Mouse (Mus musculus): Measurements from ENCODE around the gene Fkbpl.

The Fkbpl gene

DNA sequence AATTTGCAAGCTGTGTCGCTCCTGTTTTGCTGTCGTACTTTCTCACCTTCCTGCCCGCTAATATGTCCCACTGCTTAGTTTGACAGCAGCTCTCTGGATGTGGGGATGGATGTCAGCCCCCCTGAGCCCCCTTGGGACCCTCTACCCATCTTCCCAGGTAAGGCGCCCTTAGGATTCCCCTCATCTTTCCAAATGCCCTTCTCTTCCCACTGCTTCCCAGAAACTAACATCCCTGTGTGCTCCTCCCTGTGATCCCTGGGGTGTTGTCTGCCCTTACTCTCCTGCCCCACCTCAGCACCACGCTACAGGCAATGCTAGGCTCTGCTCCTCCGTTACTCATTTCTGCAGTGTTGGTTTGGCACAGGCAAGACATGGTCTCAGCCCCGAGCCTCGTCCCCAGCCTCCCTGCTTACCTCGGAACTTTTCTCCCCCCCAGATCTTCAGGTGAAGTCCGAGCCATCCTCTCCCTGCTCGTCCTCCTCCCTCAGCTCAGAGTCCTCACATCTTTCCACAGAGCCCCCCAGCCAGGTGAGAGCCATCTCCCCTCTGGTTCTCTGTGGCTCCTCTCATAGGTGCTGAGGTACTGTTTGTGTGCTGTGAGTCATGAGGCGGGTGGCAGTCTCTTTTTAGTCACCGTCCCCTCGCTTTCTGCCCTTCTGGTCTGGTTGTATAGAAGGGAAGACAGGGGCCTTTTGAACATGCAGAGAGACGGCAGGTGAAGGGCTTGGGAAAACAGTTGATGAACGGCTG lies 3.8 kb downstream of the Fkbpl start:
- DNase-seq (ENCODE audit: low spot score in 2 of 2): no peak

DNA sequence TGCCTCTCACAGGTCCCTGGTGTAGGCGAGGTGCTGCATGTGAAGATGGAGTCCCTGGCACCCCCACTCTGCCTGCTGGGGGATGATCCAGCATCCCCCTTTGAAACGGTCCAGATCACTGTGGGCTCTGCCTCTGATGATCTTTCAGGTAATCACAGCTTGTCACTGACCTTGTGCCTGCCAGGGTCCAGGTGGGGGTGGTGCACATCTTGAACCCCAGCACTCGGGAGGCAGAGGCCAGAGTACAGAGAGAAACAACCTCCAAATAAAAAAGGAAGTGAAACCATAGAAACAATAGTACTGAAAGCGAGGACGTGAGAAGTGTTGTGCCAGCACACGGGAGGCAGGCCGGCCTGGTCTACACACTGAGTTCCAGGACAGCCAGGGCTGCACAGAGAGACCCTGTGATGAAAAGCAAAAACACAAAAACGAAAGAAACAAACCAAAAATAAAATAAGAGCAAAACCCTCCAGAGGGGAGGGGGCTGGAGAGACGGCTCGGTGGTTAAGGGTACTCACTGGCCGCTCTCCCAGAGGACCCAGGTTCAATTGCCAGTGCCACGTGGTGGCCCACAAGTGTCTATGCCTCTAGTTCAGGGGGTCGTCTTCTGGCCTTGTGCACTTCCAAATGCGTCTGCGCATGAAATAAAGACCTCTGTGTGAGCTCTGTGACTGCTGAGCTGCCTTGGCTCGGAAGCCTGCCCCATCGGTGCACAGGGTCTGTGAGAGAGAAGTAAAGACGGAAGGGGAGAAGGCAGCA lies 4.7 kb downstream of the Fkbpl start:
- DNase-seq (ENCODE audit: low spot score in 2 of 2): no peak

DNA sequence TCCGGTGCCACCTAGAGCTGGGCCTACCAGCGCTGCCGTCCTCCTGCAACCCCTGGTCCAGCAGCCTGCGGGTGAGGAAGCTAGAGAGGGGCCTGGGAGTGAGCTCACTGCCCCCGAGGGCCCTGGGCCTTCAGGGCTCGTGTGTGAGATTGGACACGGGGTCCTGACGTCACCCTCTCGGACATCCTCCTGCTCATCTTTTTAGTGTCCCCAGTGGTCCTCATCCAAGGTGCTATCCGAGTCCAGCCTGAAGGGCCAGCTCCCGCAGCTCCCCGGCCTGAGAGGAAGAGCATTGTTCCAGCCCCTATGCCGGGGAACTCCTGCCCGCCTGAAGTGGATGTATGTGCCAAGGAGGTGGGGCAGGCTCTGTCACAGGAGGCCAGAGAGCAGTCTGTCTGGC lies 6.2 kb downstream of the Fkbpl start:
- DNase-seq (ENCODE audit: low spot score in 2 of 2): no peak

- DNase-seq (ENCODE audit: low spot score in 2 of 2): peak in 1 of 2 experiments; percentile 63
These were observed 7.1 kb downstream of the Fkbpl start for GRCm38 (mm10) chr17:34651507-34652221.

DNA sequence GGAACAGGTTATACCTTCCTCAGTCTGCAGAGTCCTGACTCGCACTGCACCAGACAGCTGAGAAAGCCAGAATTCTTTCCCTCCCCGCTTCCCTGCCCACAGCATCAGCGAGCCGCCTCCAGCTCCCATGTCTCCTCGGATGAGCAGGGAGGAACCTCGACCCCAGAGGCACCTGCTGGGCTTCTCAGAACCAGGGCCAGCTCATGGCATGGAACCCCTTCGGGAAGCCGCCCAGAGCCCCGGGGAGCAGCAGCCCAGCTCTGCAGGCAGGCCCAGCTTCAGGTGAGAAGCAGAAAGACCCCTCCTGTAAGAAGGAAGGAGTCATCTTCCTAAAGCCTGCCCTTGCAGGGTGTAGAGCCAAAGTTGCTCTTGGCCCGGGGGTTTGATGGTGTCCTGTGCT lies 8.0 kb downstream of the Fkbpl start:
- DNase-seq (ENCODE audit: low spot score in 2 of 2): no peak

GRCm38 (mm10) chr17:34652985-34653384 lies 8.4 kb downstream of the Fkbpl start:
- DNase-seq (ENCODE audit: low spot score in 2 of 2): no peak

GRCm38 (mm10) chr17:34653746-34654285 lies 9.3 kb downstream of the Fkbpl start:
- DNase-seq (ENCODE audit: low spot score in 2 of 2): peak; percentile 50 to 76

- DNase-seq (ENCODE audit: low spot score in 2 of 2): no peak
These were observed 9.8 kb downstream of the Fkbpl start for GRCm38 (mm10) chr17:34654392-34654791.

DNA sequence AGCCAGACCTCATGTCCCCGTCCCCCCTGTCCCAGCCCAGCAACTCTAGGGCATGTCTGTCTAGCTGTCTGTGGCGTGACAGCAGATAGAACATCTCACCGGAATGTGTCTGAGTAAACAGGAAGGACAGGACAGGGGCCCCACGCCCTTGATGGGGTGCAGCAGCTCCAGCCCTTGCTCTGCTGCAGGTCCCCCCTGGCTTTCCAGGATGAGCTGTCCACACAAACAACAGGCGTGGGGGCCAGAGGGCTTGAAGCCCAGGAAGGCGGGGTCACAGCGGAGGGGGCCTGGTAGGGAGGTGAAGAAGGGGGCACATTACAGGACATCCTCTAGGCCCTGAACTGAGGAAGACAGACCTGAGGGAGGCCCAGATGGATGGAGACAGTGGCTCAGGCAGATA lies 10.6 kb downstream of the Fkbpl start:
- no peak for DNase-seq (ENCODE audit: low spot score in 2 of 2)

GRCm38 (mm10) chr17:34655581-34655991 lies 11.0 kb downstream of the Fkbpl start:
- no peak for DNase-seq (ENCODE audit: low spot score in 2 of 2)

GRCm38 (mm10) chr17:34656666-34657065 lies 12.1 kb downstream of the Fkbpl start:
- no peak for DNase-seq (ENCODE audit: low spot score in 2 of 2)

GRCm38 (mm10) chr17:34657271-34657670 lies 12.7 kb downstream of the Fkbpl start:
- DNase-seq (ENCODE audit: low spot score in 2 of 2): no peak

- DNase-seq (ENCODE audit: low spot score in 2 of 2): no peak
These were observed 13.6 kb downstream of the Fkbpl start for GRCm38 (mm10) chr17:34658145-34658544.

DNA sequence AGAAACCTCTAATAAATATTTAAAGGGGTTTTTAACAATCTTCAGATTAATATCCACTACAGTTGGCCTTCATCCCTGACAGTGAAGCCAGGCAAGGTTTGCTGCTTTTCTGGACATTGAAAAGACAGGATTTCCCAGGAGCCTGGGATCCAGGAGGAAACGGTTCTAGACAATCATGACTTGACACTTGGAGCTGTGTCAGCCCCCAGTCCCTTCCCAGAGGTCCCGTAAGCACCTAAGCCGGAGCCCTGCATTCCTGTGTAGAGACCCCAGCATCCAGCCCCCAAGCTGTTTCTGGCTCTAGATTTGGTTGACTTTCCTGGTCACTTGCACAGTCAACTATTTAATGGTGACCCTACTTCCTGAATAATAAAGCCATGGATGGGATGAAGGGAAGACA lies 14.0 kb downstream of the Fkbpl start:
- DNase-seq (ENCODE audit: low spot score in 2 of 2): no peak

GRCm38 (mm10) chr17:34659181-34659896 lies 14.8 kb downstream of the Fkbpl start:
- no peak for DNase-seq (ENCODE audit: low spot score in 2 of 2)

DNA sequence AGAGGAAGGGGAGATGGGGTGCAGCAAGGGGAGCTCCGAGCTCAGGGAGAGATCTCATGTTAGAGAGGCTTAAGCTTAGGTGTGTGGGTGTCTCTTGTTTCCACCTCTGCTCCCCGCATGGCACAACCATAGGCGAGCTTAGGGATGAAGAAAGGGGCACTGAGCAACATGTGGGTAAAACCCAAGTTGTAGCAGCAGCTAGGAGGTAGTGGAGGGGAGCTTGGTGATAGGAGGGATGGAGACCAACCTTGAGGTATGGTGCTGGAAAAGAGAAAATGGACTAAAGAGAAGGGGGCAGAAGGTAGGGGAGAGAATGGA lies 15.3 kb downstream of the Fkbpl start:
- no peak for DNase-seq (ENCODE audit: low spot score in 2 of 2)

DNA sequence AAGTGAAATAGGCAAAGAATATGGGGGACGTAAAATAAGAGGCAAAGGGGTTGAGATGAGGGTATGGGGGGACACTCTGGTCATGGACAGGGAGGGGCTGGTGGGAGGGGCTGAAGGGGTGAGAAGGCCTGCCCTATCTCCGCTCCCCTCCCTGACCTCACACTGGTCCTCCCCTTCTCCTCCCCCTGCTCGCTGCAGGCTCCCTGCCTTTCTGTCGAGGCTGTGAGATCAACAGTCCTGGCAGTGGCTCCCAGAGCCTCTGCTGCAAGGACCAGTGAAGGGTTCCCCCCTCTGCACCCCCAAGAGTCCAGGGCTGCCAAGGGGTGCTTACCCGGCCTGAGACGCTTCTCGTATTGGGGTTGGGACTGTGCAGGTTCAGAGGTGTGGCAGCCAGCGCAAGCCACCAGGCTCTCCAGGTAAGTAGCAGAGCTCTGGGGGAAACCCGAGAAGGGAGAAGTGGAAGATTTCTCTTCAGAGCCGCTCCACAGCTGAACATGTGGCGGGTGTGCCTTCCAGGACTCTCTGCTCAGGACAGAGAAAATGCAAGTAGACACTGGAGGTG lies 15.8 kb downstream of the Fkbpl start:
- DNase-seq (ENCODE audit: low spot score in 2 of 2): no peak

DNA sequence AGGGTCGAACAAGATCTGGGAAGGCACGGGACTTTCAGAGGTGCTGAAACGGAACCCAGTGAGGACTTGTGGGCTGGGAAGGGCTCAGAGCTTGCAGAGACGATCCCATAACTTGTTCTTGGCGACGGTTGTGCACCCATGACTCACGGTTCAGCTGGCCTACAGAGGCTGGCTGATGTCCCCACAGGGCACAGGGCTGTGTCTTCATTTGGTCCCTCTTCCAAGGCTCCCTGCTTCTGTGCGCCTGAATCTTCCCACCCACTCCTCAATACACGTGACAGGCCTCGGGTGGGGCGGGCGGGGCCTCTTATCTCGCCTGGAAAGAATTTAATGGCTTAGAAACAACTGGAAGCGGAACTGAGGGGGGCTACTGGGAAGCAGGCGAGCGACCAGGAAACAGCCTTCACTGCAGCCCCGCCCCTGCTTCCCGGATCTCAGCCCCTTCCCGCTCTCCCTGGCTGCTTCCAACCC lies 16.6 kb downstream of the Fkbpl start:
- DNase-seq (ENCODE audit: low spot score in 2 of 2): no peak

DNA sequence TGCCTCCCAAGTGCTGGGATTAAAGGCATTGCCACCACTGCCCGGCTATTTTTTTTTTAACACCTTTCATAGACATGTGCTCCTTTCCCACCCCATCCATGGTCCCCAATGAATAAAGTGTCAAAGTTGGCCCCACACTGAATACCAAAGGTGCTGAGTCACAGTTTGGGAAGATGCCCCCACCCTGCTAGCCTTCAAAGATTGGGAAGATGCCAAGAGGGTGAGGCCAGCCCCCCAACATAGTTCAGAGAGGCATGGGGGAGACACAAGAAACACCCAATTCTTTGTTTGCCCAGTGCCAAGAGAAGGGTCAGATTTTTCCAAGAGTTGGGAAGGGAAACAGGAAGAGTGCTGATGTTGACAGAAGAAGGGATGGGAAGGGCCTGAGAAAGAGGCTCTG lies 17.9 kb downstream of the Fkbpl start:
- no peak for DNase-seq (ENCODE audit: low spot score in 2 of 2)

DNA sequence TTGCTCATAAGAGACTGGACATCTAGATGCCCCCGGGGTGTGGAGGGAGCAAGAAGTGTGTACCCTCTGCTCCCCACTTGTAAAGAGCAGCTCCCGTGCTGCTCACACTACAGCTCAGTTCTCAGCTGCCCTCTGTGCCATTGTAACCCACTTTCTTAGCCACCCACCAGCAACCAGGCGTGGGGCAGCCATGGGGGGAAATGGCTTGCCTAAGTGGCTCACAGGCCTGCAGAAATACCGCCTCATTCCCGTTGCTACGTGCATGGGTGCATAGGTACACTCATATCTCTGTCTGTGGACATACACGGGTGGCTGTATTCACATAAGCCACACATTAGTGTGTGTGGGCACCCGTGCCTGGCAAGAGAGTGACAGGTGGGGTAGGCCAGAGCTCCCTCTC lies 18.4 kb downstream of the Fkbpl start:
- no peak for DNase-seq (ENCODE audit: low spot score in 2 of 2)

GRCm38 (mm10) chr17:34663558-34663957 lies 19.0 kb downstream of the Fkbpl start:
- no peak for DNase-seq (ENCODE audit: low spot score in 2 of 2)
